Mouse (Mus musculus): ENCODE measurements around the gene Poc5. TPM values are rescaled to one million over a fixed set of nuclear protein-coding genes. Genes with fewer than 3 reads are reported as not detected.

The Poc5 gene
- total RNA-seq, 2 experiments from 2014 or later, result 34.5 to 36.5 TPM

DNA sequence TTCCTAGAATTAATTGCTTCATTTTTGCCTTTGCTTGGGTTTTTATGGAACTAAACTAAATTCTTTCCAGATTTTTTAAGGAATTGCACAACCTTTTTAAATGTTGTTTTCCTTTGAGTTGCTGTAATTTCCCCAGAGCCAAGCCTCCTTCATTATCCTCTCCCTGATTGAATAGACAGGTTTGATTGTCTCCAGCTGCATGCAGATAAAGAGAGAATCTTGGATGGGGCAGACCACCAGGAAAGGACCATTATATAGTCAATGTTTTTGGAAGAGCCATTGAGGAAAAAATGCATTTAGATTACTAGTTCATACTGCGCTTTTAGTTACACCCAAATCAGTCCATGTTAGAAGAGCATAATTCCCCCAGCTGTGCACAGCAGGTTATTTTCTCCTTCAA lies 20.7 kb downstream of the Poc5 start:
- no peak for TF ChIP-seq CTCF (conservative IDR thresholded peaks at IDR 0.05)
- Histone ChIP-seq H3K4me3 (no peak overlapping the region), H3K27ac (no peak overlapping the region)
- no peak for DNase-seq (ENCODE audit: low spot score in 2 of 2)

GRCm38 (mm10) chr13:96414384-96414783 lies 26.3 kb downstream of the Poc5 start:
- H3K4me3 ChIP-seq, result no peak overlapping the region
- DNase-seq (ENCODE audit: low spot score in 2 of 2), result no peak
- no peak for TF ChIP-seq CTCF (conservative IDR thresholded peaks at IDR 0.05)
- H3K27ac ChIP-seq, result no peak overlapping the region

DNA sequence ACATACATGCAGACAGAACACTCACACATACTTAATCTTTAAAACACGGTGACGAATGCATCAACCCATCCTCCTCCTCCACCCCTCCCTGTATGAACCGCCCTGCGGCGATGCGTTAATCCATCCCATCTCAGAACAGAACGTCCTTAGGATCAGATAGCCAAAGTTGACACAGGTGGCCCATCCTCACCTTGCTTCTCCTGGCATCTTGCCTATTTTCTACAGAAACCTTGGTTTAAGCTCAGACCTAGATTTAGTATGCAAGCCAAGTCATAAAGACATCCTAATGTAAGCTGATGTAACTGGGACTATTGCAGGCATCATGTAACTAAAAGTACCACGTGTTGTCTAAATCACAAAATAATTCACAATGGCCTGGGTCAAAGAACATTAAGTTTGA lies 28.3 kb downstream of the Poc5 start:
- no peak overlapping the region for H3K27ac ChIP-seq
- no peak for DNase-seq (ENCODE audit: low spot score in 2 of 2)
- no peak for TF ChIP-seq CTCF (conservative IDR thresholded peaks at IDR 0.05)
- no peak overlapping the region for H3K4me3 ChIP-seq

- DNase-seq (ENCODE audit: low spot score in 2 of 2), result no peak
- no peak for TF ChIP-seq CTCF (conservative IDR thresholded peaks at IDR 0.05)
- Histone ChIP-seq H3K27ac (no peak overlapping the region), H3K4me3 (no peak overlapping the region)
Measured at GRCm38 (mm10) chr13:96417261-96417813, 29.2 kb downstream of the Poc5 start.

DNA sequence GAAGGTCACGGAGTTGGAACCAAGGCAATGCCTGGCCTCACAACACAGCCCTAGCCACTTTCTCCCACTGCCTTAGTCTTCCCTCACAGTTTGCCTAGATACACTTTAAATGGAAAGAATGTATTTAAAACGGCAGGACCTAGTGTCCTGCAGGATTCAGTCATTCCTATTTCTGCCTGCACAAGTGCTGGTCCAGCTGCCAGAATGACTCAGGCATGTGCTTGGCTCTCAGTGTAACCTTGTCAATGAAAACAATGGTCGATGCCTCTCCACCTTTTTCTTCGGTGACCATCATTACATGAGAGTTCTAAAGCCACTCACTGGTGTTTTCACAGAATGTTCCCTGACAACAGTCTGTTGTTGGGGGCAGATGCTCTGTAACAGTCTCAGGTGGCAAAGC lies 30.4 kb downstream of the Poc5 start:
- no peak for TF ChIP-seq CTCF (conservative IDR thresholded peaks at IDR 0.05)
- H3K4me3 ChIP-seq, result no peak overlapping the region
- H3K27ac ChIP-seq, result no peak overlapping the region
- no peak for DNase-seq (ENCODE audit: low spot score in 2 of 2)

DNA sequence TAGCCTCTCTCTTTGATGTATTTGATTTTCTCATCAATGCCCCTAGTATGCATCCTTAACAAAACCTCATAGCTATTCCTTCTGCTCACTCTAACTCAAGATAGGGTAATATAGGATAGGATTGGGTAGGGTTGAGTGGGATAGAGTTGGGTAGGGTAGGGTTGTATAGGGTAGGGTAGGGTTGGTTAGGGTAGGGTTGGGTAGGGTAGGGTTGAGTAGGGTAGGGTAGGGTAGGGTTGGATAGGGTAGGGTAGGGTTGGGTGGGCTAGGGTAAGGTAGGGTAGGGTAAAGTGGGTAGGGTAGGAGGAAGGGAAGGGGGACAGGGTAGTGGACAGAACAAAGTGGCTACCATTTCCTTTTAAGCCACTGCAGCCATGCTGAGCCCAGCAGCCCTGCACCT lies 33.1 kb downstream of the Poc5 start:
- Histone ChIP-seq H3K27ac (no peak overlapping the region), H3K4me3 (no peak overlapping the region)

GRCm38 (mm10) chr13:96424496-96425274 lies 36.6 kb downstream of the Poc5 start:
- Histone ChIP-seq H3K4me3 (no peak overlapping the region), H3K27ac (no peak overlapping the region)
- TF ChIP-seq CTCF (conservative IDR thresholded peaks at IDR 0.05), result no peak
- no peak for DNase-seq (ENCODE audit: low spot score in 2 of 2)

More for the DNA sequence above, 33.1 kb downstream of the Poc5 start:
- no peak for TF ChIP-seq CTCF (conservative IDR thresholded peaks at IDR 0.05)
- no peak for DNase-seq (ENCODE audit: low spot score in 2 of 2)

- H3K27ac ChIP-seq, result no peak overlapping the region
- peak; percentile 30 to 58 for DNase-seq (ENCODE audit: low spot score in 2 of 2)
Measured at GRCm38 (mm10) chr13:96426044-96426443, 38.0 kb downstream of the Poc5 start.

DNA sequence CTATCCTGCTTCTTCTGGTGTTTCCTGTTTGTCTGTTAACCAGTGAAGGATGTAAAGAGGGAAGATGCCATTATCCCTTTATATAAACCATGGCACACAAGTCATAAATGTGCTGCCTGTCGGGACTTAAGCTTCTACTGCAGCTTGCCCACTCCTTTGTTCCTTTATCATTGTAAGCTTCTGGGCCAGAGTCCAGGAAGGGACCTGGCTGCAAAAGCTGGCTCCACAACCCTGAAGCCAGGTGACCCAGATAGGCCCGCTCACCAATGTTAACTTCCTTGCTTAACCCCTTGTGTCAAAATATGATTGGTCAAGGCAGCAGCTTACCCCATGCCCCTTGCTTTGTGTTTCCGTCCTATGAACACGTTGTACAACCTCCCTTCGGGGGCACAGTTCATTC lies 40.4 kb downstream of the Poc5 start:
- no peak overlapping the region for H3K4me3 ChIP-seq
- DNase-seq (ENCODE audit: low spot score in 2 of 2), result no peak
- no peak for TF ChIP-seq CTCF (conservative IDR thresholded peaks at IDR 0.05)
- no peak overlapping the region for H3K27ac ChIP-seq

More at GRCm38 (mm10) chr13:96426044-96426443, 38.0 kb downstream of the Poc5 start:
- no peak for TF ChIP-seq CTCF (conservative IDR thresholded peaks at IDR 0.05)
- H3K4me3 ChIP-seq, result no peak overlapping the region

- Histone ChIP-seq H3K27ac (no peak overlapping the region), H3K4me3 (no peak overlapping the region)
- peak; percentile 83 to 92 for DNase-seq (ENCODE audit: low spot score in 2 of 2)
- TF ChIP-seq CTCF (conservative IDR thresholded peaks at IDR 0.05), result peak; percentile 98
Measured at GRCm38 (mm10) chr13:96431595-96432156, 43.6 kb downstream of the Poc5 start.

DNA sequence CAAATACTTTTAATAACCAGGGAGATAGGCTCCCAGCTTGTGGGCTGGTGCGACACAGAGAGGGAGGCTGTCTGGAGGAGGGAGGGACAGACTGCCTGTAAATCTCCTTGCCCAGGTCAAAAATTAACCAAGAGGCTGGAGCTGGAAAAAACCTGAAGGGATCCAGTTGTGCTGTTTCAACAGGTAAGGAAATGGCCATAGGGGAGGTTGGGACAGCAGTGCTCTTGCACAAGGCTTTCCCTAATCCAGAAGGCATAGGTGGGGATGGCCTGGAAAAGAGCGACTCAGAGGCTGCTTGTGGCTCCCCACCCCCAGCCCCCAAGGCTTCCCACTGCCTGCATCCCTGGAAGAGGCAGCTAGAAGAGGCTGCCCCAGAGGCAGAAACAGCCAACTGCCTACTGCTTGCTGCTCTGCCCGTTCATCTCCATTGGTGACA lies 44.3 kb downstream of the Poc5 start:
- H3K27ac ChIP-seq, result no peak overlapping the region
- H3K4me3 ChIP-seq, result no peak overlapping the region
- TF ChIP-seq CTCF (conservative IDR thresholded peaks at IDR 0.05), result no peak
- no peak for DNase-seq (ENCODE audit: low spot score in 2 of 2)

- H3K4me3 ChIP-seq, result no peak overlapping the region
- TF ChIP-seq CTCF (conservative IDR thresholded peaks at IDR 0.05), result no peak
- DNase-seq (ENCODE audit: low spot score in 2 of 2), result no peak
- H3K27ac ChIP-seq, result no peak overlapping the region
Measured at GRCm38 (mm10) chr13:96433041-96433440, 44.9 kb downstream of the Poc5 start.

GRCm38 (mm10) chr13:96433648-96434190 lies 45.6 kb downstream of the Poc5 start:
- no peak overlapping the region for H3K4me3 ChIP-seq
- DNase-seq (ENCODE audit: low spot score in 2 of 2), result no peak
- TF ChIP-seq CTCF (conservative IDR thresholded peaks at IDR 0.05), result no peak
- no peak overlapping the region for H3K27ac ChIP-seq
